Mouse (Mus musculus) macrophage (primary cell): ENCODE measurements around the gene Tnp2. TPM values are rescaled to one million over a fixed set of nuclear protein-coding genes. Genes with fewer than 3 reads are reported as not detected.

ENCODE experiments used
- H3K27ac ChIP-seq: fragments of 350-480 bp; formaldehyde crosslinking; 2 replicates; pipeline ENCODE4 v1.9.0; 2021
- H3K36me3 ChIP-seq: fragments of 350-480 bp; formaldehyde crosslinking; 2 replicates; pipeline ENCODE4 v1.9.0; 2021; ENCODE audit errors: inconsistent target
- H3K4me3 ChIP-seq: fragments of 350-480 bp; formaldehyde crosslinking; 2 replicates; pipeline ENCODE4 v1.9.0; 2021; ENCODE audit errors: inconsistent target
- H3K79me2 ChIP-seq: fragments of 350-480 bp; formaldehyde crosslinking; 2 replicates; pipeline ENCODE4 v1.9.0; 2021; ENCODE audit errors: inconsistent target
- WGBS: methylation state at CpG from one replicate; pipeline ENCODE4 v1.1.7; 2026; ENCODE audit warnings: inconsistent platforms; ENCODE audit not compliant: missing documents; 5-methylcytosine and 5-hydroxymethylcytosine counted together
- polyA plus RNA-seq: library from polyadenylated mRNA; stranded (reverse); fragments of 250-400 nt; gene quantifications from 3 replicates; pipeline ENCODE4 v1.2.4, GENCODE M21; 2018; ENCODE audit warnings: inconsistent platforms
- total RNA-seq, 78 experiments: library from RNA; depleted of rRNA; stranded (reverse); fragments of 250-400 nt; gene quantifications; 1 replicate in 9 of 78; 2 replicates in 24 of 78; 3 replicates in 43 of 78; 4 replicates in 2 of 78; pipeline ENCODE4 v1.2.4; 2018; ENCODE audit warnings: inconsistent platforms in 56 of 78

Tnp2 gene
- not detected for total RNA-seq (2018; cell fraction: chromatin; rRNA removed)
- total RNA-seq (2018; cell fraction: cytosol; rRNA removed) = not detected
- not detected for total RNA-seq (2018; cell fraction: nucleus; rRNA removed)
- polyA plus RNA-seq = not detected in 3 replicates

DNA sequence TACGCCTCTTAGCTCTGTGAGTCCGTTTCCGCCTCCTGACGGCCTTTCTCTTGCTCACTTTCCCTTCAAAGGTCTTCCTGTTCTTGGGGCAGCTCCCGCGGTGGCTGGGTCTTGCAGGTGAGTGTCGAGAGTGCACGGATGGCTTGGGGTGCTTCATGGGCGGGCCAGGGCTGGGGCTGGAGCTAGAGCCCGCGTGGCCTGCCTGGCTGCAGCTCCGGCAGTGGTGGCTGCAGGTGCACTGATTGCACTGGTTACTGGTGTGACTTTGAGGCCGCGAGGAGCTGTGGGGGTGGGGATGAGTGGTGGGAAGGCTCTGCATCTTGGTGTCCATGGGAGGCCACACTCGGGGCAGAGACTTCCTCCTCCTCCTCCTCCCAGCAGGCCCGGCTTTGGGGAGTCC is at the start of gene Tnp2:
Gene Tnp2 (minus strand): TSS at position 390 of the 400 bp plus-strand sequence.
- 76% methylated on average over 13 of the region's 16 CpGs for WGBS
- no peak within 1 kb of the TSS for H3K27ac ChIP-seq
- no peak within 1 kb of the TSS for H3K4me3 ChIP-seq
- H3K79me2 ChIP-seq = no peaks in the 10 kb centered on the region
- H3K36me3 ChIP-seq = no peaks in the 10 kb centered on the region

- 83% methylated on average over 1 of the region's 1 CpGs for WGBS
- H3K36me3 ChIP-seq = no peaks in the 10 kb centered on the region
- peak overlapping the region; percentile 2; the same call in 1 of the 2 replicates for H3K27ac ChIP-seq
- no peaks in the 10 kb centered on the region for H3K79me2 ChIP-seq
- H3K4me3 ChIP-seq = no peak overlapping the region
Measured at GRCm38 (mm10) chr16:10837903-10838302, 49.4 kb upstream of the Tnp2 start.

- Histone ChIP-seq H3K4me3 (no peak overlapping the region), H3K27ac (no peak overlapping the region), H3K79me2 (no peaks in the 10 kb centered on the region), H3K36me3 (no peaks in the 10 kb centered on the region)
- 94% methylated on average over 3 of the region's 3 CpGs for WGBS
Measured at GRCm38 (mm10) chr16:10837250-10837649, 48.8 kb upstream of the Tnp2 start.

GRCm38 (mm10) chr16:10836388-10836787 is 47.9 kb upstream of the Tnp2 start:
- Histone ChIP-seq H3K36me3 (no peaks in the 10 kb centered on the region), H3K27ac (no peak overlapping the region), H3K4me3 (no peak overlapping the region), H3K79me2 (no peaks in the 10 kb centered on the region)
- WGBS = 91% methylated on average over 3 of the region's 3 CpGs

DNA sequence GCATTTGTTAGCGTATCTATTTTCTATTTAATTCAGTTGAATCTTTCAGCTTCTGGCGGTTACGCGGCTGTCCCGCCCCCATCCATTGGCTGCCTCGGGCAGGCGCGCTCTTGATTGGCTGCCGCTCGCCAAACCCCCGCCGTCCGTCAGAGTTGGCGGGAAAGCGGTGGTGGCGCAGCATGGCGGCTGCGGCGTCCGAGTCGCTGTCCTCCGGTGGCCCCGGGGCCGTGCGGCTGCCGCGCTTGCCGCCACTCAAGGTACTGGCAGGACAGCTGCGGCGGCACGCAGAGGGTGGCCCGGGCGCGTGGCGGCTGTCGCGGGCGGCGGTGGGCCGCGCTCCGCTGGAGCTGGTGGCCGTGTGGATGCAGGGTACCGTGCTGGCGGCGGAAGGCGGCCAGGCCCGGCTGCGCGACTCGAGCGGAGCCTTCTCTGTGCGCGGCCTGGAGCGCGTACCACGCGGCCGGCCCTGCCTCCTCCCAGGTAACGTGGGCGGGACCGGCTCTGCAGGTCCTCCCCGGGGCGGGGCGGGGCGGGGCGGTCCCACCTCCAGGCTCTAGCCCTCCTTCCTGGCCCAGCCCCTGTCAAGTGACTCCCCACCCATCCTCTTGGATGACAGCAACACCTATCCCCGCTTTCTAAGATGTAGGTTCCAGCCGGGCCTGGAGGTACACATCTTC is 46.6 kb upstream of the Tnp2 start, which contains the start of gene Rmi2:
Gene Rmi2 (plus strand): TSS at position 149 of the 677 bp plus-strand sequence.
- H3K4me3 ChIP-seq = peak within 1 kb of the TSS; percentile 18; the same call in 1 of the 2 replicates
- H3K27ac ChIP-seq = no peak within 1 kb of the TSS
- whole genome bisulfite sequencing = 2% methylated on average over 69 of the region's 69 CpGs
- H3K79me2 ChIP-seq = no peaks in the 10 kb centered on the region
- no peaks in the 10 kb centered on the region for H3K36me3 ChIP-seq

GRCm38 (mm10) chr16:10834542-10834910 is 46.1 kb upstream of the Tnp2 start:
- Histone ChIP-seq H3K79me2 (no peaks in the 10 kb centered on the region), H3K36me3 (no peaks in the 10 kb centered on the region), H3K27ac (no peak overlapping the region), H3K4me3 (peak overlapping the region; percentile 18; the same call in 1 of the 2 replicates)
- 3% methylated on average over 12 of the region's 12 CpGs for WGBS

DNA sequence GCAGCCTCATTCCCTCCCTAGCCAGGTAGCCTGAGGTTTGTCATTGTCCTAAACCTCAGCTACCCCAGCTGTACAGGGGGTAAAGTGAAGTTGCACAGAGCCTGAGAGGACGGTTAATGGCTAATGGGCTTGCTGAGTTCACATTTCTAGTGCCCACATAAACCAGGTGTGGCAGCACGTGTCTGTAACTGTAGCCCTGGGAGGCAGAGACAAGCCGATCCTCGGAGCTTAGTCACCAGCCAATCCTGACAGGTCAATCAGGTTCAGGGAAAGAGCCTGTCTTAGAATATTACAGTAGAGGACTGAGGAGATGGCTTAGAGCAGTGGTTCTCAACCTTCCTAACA is 40.0 kb upstream of the Tnp2 start:
- H3K27ac ChIP-seq = no peak overlapping the region
- no peaks in the 10 kb centered on the region for H3K36me3 ChIP-seq
- WGBS = 81% methylated on average over 4 of the region's 4 CpGs
- H3K79me2 ChIP-seq = no peaks in the 10 kb centered on the region
- H3K4me3 ChIP-seq = no peak overlapping the region

GRCm38 (mm10) chr16:10827766-10828460 is 39.5 kb upstream of the Tnp2 start:
- 83% methylated on average over 7 of the region's 7 CpGs for whole genome bisulfite sequencing
- H3K27ac ChIP-seq = no peak overlapping the region

DNA sequence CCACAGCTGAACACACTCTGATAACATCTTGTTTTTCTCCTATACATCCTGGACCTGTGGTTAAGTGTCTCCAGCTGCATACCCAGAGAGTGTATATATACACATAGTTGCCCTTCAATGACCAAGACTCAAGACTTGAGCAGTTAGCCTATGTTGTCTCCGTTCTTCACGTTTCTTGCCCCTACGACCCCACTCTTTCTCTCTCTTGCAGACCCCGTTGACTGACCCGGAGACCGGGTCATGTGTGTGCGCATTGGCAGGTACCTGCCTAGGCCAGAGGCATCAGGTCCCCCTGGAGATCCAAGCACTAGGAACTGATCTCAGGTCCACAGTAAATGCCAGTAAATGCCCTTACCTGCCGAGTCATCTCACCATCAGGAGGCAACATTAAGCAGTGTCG is 38.8 kb upstream of the Tnp2 start:
- Histone ChIP-seq H3K79me2 (no peaks in the 10 kb centered on the region), H3K27ac (no peak overlapping the region), H3K4me3 (no peak overlapping the region), H3K36me3 (no peaks in the 10 kb centered on the region)
- whole genome bisulfite sequencing = 93% methylated on average over 9 of the region's 9 CpGs

More at GRCm38 (mm10) chr16:10827766-10828460, 39.5 kb upstream of the Tnp2 start:
- no peak overlapping the region for H3K4me3 ChIP-seq
- H3K79me2 ChIP-seq = no peaks in the 10 kb centered on the region
- H3K36me3 ChIP-seq = no peaks in the 10 kb centered on the region

DNA sequence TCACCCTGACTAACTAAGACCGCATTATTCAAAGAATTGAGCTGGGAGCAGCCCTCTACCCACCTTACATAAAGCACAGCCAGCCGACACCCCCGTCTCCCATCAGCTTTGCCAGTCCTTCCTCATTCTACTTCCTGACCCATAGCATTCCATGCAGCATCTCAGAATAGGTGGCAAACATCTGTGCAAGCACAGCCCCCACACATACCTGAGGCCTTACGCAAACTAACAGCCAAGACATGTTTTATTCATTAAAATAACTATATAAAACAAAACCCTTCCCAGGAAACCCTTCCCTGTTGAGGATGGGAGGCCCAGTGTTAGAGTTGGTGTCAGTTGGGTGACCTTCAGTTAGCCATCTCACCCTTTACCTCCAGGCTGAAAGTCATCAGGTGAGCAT is 37.4 kb upstream of the Tnp2 start:
- Histone ChIP-seq H3K27ac (no peak overlapping the region), H3K4me3 (no peak overlapping the region), H3K79me2 (no peaks in the 10 kb centered on the region), H3K36me3 (no peaks in the 10 kb centered on the region)
- WGBS = 91% methylated on average over 4 of the region's 4 CpGs

GRCm38 (mm10) chr16:10824536-10824935 is 36.1 kb upstream of the Tnp2 start:
- WGBS = 100% methylated on average over 1 of the region's 1 CpGs
- H3K79me2 ChIP-seq = no peaks in the 10 kb centered on the region
- no peak overlapping the region for H3K27ac ChIP-seq
- H3K4me3 ChIP-seq = no peak overlapping the region
- no peaks in the 10 kb centered on the region for H3K36me3 ChIP-seq

DNA sequence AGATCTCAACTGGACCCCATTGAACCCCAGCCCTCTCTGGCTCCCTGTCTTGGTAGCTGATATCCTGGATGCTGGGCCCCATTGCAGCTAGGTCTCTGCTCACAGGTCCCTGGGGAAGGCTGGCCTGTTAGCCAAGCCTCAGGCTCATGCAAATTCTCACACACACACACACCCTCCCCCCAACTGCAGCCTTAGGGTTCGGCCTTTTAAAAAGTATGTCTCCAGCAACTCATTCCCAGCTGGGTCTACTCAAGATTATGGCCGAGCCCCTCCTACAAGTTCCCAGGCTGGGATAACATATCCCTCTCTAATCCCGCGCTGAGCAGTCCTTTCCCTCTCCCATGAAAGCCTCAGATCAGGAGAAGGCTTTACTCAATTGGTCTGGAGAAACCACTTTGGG is 32.9 kb upstream of the Tnp2 start:
- 94% methylated on average over 4 of the region's 4 CpGs for WGBS
- no peak overlapping the region for H3K4me3 ChIP-seq
- H3K27ac ChIP-seq = no peak overlapping the region
- H3K79me2 ChIP-seq = no peaks in the 10 kb centered on the region
- H3K36me3 ChIP-seq = no peaks in the 10 kb centered on the region

DNA sequence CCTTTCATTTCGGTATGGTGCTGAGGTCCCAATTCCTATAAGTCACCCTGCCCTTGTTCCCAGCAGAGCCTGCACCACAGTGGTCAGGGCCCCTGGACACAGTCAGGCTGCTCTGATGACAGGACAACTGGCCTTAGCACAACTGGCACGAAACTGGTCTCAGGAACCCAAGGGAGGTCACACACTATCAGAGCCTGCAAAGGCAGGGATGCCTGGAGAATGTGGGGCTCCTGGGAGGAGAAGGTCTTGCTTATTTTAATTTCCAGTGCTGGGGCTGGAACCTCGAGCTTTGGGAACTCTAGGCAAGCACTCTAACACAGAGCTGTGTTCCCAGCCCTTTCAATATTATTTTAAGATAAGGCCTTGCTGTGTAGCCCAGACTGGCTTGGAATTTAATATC is 31.5 kb upstream of the Tnp2 start:
- Histone ChIP-seq H3K36me3 (no peaks in the 10 kb centered on the region), H3K27ac (no peak overlapping the region), H3K4me3 (no peak overlapping the region), H3K79me2 (no peaks in the 10 kb centered on the region)
- WGBS = 97% methylated on average over 3 of the region's 3 CpGs

- H3K4me3 ChIP-seq = no peak overlapping the region
- WGBS = 78% methylated on average over 4 of the region's 4 CpGs
- H3K27ac ChIP-seq = no peak overlapping the region
- no peaks in the 10 kb centered on the region for H3K79me2 ChIP-seq
- H3K36me3 ChIP-seq = no peaks in the 10 kb centered on the region
Measured at GRCm38 (mm10) chr16:10818579-10819135, 30.2 kb upstream of the Tnp2 start.

- no peaks in the 10 kb centered on the region for H3K36me3 ChIP-seq
- WGBS = 96% methylated on average over 4 of the region's 4 CpGs
- H3K79me2 ChIP-seq = no peaks in the 10 kb centered on the region
- H3K27ac ChIP-seq = no peak overlapping the region
- no peak overlapping the region for H3K4me3 ChIP-seq
Measured at GRCm38 (mm10) chr16:10814864-10815263, 26.4 kb upstream of the Tnp2 start.
